Mouse (Mus musculus) E14TG2a.4 (cell line): ENCODE measurements around the gene Usp25.

Source experiments
- H3K27me3 ChIP-seq: 2 replicates; pipeline ENCODE4 v1.6.1; 2014; ENCODE audit warnings: low read length, control low read depth; ENCODE audit not compliant: insufficient read depth
- H3K36me3 ChIP-seq: 2 replicates; pipeline ENCODE4 v1.6.1; 2014; ENCODE audit warnings: low read length, control low read depth; ENCODE audit not compliant: insufficient read depth
- H3K4me1 ChIP-seq: replicated peaks from 2 replicates; pipeline ENCODE4 v1.6.1; 2014; ENCODE audit warnings: low read depth, low read length, control low read depth
- H3K4me3 ChIP-seq: replicated peaks from 2 replicates; pipeline ENCODE4 v1.5.1; 2014; ENCODE audit warnings: mild to moderate bottlenecking, low read length
- H3K9me3 ChIP-seq: 2 replicates; pipeline ENCODE4 v1.6.1; 2014; ENCODE audit warnings: low read length, control low read depth
- CTCF ChIP-seq: conservative IDR thresholded peaks from 2 replicates; pipeline ENCODE4 v1.5.1; 2014; ENCODE audit warnings: low read length
- NANOG ChIP-seq: IDR thresholded peaks from 2 replicates; pipeline ENCODE4 v1.6.1; 2014; ENCODE audit warnings: borderline replicate concordance, low read length, mixed read lengths
- POU5F1 ChIP-seq: IDR thresholded peaks from 2 replicates; pipeline ENCODE4 v1.6.1; 2014; ENCODE audit warnings: low read length, borderline replicate concordance

Usp25 gene

DNA sequence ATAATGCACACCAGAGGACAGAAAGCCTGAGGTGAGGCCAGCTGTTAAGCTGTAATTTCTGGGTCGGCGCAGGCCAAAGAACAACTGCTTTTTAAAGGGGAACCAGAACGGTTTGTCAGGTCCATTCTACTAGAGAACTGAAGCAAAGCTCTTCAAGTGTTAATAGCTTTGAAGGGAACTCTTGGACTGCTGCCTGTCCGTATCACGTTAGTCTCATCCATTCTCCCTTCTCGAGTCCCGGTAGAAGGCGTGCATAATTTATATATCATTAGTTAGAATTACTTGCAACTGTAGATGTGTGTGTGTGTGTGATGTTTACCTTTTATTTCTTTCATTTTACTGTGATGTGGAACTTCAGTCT lies 42.6 kb downstream of the Usp25 start:
- no peaks in the 10 kb centered on the region for H3K27me3 ChIP-seq
- no peaks in the 10 kb centered on the region for H3K36me3 ChIP-seq
- H3K9me3 ChIP-seq: no peaks in the 10 kb centered on the region
- H3K4me1 ChIP-seq: peaks cover 32% of the 10 kb centered on the region
- TF ChIP-seq NANOG: no peak
- TF ChIP-seq POU5F1: no peak
- no peak for TF ChIP-seq CTCF
- H3K4me3 ChIP-seq: no peak overlapping the region

- H3K36me3 ChIP-seq: no peaks in the 10 kb centered on the region
- H3K4me3 ChIP-seq: no peak overlapping the region
- TF ChIP-seq NANOG: no peak
- TF ChIP-seq POU5F1: no peak
- no peak for TF ChIP-seq CTCF
- H3K4me1 ChIP-seq: peaks cover 26% of the 10 kb centered on the region
- no peaks in the 10 kb centered on the region for H3K9me3 ChIP-seq
- no peaks in the 10 kb centered on the region for H3K27me3 ChIP-seq
Observed at GRCm38 (mm10) chr16:77058567-77058966, 45.1 kb downstream of the Usp25 start.

- no peak for TF ChIP-seq POU5F1
- TF ChIP-seq NANOG: no peak
- TF ChIP-seq CTCF: no peak
- Histone ChIP-seq H3K27me3 (no peaks in the 10 kb centered on the region), H3K9me3 (no peaks in the 10 kb centered on the region), H3K4me1 (peaks cover 19% of the 10 kb centered on the region), H3K4me3 (no peak overlapping the region), H3K36me3 (no peaks in the 10 kb centered on the region)
Observed at GRCm38 (mm10) chr16:77060166-77060565, 46.7 kb downstream of the Usp25 start.

DNA sequence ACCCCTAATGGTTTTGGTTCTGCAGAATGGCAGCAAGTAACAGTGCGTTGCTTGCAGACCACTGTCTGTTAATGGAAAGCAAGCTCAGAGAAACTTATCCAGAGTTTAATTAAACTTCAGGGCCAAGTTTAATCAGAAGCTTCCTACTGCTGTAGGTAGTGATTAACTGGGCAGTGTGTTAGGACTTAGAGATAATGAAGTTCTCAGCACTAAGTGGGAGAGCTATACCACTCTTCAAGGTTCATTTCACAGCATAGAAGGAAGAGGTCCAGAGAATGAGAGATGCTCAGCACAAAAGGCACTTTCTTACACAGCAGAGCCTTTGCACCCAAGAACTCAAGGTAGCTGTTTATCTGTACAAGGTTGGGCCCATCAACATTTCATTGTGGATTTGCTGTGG lies 50.4 kb downstream of the Usp25 start:
- no peaks in the 10 kb centered on the region; the same call in 1 of the 2 replicates for H3K36me3 ChIP-seq
- no peaks in the 10 kb centered on the region for H3K9me3 ChIP-seq
- H3K4me3 ChIP-seq: no peak overlapping the region
- H3K4me1 ChIP-seq: peaks cover 14% of the 10 kb centered on the region
- TF ChIP-seq CTCF (no peak), POU5F1 (no peak), NANOG (no peak)
- H3K27me3 ChIP-seq: no peaks in the 10 kb centered on the region

GRCm38 (mm10) chr16:77076954-77077735 lies 63.6 kb downstream of the Usp25 start:
- Histone ChIP-seq H3K27me3 (no peaks in the 10 kb centered on the region), H3K36me3 (no peaks in the 10 kb centered on the region), H3K4me1 (peaks cover 12% of the 10 kb centered on the region; the same call in 1 of the 2 replicates), H3K9me3 (no peaks in the 10 kb centered on the region), H3K4me3 (no peak overlapping the region)
- no peak for TF ChIP-seq POU5F1
- no peak for TF ChIP-seq CTCF
- TF ChIP-seq NANOG: no peak

DNA sequence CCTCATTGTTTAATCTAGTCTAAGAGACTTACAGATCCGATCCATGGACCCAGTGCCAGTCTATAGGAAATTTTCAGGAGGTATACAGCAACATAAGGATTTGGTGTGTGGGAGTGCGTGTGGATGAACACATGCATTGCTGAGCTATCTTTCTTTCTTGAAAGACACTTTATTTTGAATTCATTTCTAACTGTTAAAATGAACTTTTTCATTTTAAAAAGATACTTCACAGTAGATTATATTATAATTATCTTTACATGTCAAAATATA lies 64.2 kb downstream of the Usp25 start:
- H3K9me3 ChIP-seq: no peaks in the 10 kb centered on the region
- no peaks in the 10 kb centered on the region for H3K36me3 ChIP-seq
- H3K27me3 ChIP-seq: no peaks in the 10 kb centered on the region
- peaks cover 12% of the 10 kb centered on the region; the same call in 1 of the 2 replicates for H3K4me1 ChIP-seq
- TF ChIP-seq NANOG: no peak
- no peak for TF ChIP-seq CTCF
- no peak for TF ChIP-seq POU5F1
- H3K4me3 ChIP-seq: no peak overlapping the region

GRCm38 (mm10) chr16:77084071-77084470 lies 70.6 kb downstream of the Usp25 start:
- H3K4me1 ChIP-seq: no peaks in the 10 kb centered on the region; the same call in 1 of the 2 replicates
- no peaks in the 10 kb centered on the region for H3K27me3 ChIP-seq
- H3K9me3 ChIP-seq: no peaks in the 10 kb centered on the region
- no peaks in the 10 kb centered on the region for H3K36me3 ChIP-seq
- TF ChIP-seq NANOG (no peak), POU5F1 (no peak), CTCF (no peak)
- no peak overlapping the region for H3K4me3 ChIP-seq

- no peak overlapping the region for H3K4me3 ChIP-seq
- H3K9me3 ChIP-seq: no peaks in the 10 kb centered on the region
- no peak for TF ChIP-seq NANOG
- TF ChIP-seq POU5F1: no peak
- no peak for TF ChIP-seq CTCF
- H3K4me1 ChIP-seq: no peaks in the 10 kb centered on the region
- no peaks in the 10 kb centered on the region for H3K27me3 ChIP-seq
- no peaks in the 10 kb centered on the region for H3K36me3 ChIP-seq
Observed at GRCm38 (mm10) chr16:77089806-77090205, 76.3 kb downstream of the Usp25 start.

- no peak for TF ChIP-seq CTCF
- TF ChIP-seq NANOG: no peak
- TF ChIP-seq POU5F1: no peak
- Histone ChIP-seq H3K36me3 (no peaks in the 10 kb centered on the region), H3K27me3 (no peaks in the 10 kb centered on the region), H3K4me3 (no peak overlapping the region), H3K4me1 (no peaks in the 10 kb centered on the region), H3K9me3 (no peaks in the 10 kb centered on the region)
Observed at GRCm38 (mm10) chr16:77093526-77093925, 80.0 kb downstream of the Usp25 start.
